Mouse (Mus musculus) hindbrain, embryonic 11.5 days (tissue): ENCODE measurements around the gene Smarcd2. TPM values are rescaled to one million over a fixed set of nuclear protein-coding genes. Genes with fewer than 3 reads are reported as not detected.

ENCODE experiments used
- ATAC-seq: fragments of 200-750 bp; cut with Nextera tagmentation; 2 replicates; pipeline ENCODE4 v1.8.0; 2017; ENCODE audit warnings: mild to moderate bottlenecking, moderate TSS enrichment, moderate library complexity; ENCODE audit not compliant: low FRiP score
- DNase-seq: peaks from one replicate; pipeline ENCODE4 v3.0.0-alpha.2; 2015; ENCODE audit warnings: low spot score
- H3K27ac ChIP-seq: fragments of 300-500 bp; sonication (generic); 2 replicates; pipeline ENCODE4 v1.5.1; 2014; ENCODE audit warnings: mild to moderate bottlenecking, low read depth, low read length
- H3K27me3 ChIP-seq: fragments of 300-500 bp; sonication (generic); 2 replicates; pipeline ENCODE4 v1.6.1; 2014; ENCODE audit warnings: mild to moderate bottlenecking, low read length, moderate library complexity, mixed read lengths; ENCODE audit not compliant: control insufficient read depth, insufficient read depth
- H3K36me3 ChIP-seq: fragments of 300-500 bp; sonication (generic); 2 replicates; pipeline ENCODE4 v1.6.1; 2014; ENCODE audit warnings: mild to moderate bottlenecking, low read length, moderate library complexity, mixed read lengths; ENCODE audit not compliant: control insufficient read depth, insufficient read depth
- H3K4me1 ChIP-seq: fragments of 300-500 bp; sonication (generic); replicated peaks from 2 replicates; pipeline ENCODE4 v1.6.1; 2014; ENCODE audit warnings: low read length, mixed read lengths; ENCODE audit not compliant: control insufficient read depth, insufficient read depth
- H3K4me2 ChIP-seq: fragments of 300-500 bp; sonication (generic); replicated peaks from 2 replicates; pipeline ENCODE4 v1.6.1; 2014; ENCODE audit warnings: mild to moderate bottlenecking, low read depth, low read length
- H3K4me3 ChIP-seq: fragments of 300-500 bp; sonication (generic); 2 replicates; pipeline ENCODE4 v1.5.1; 2014; ENCODE audit warnings: low read depth, low read length
- H3K9ac ChIP-seq: fragments of 300-500 bp; sonication (generic); 2 replicates; pipeline ENCODE4 v1.6.1; 2014; ENCODE audit warnings: low read depth, low read length
- H3K9me3 ChIP-seq: fragments of 300-500 bp; sonication (generic); 2 replicates; pipeline ENCODE4 v1.6.1; 2016; ENCODE audit warnings: low read length; ENCODE audit not compliant: control insufficient read depth
- WGBS: fragments of 180-500 bp; shearing (Covaris S2); extraction: QIAGEN DNeasy Blood & Tissue Kit; methylation state at CpG from one replicate; pipeline ENCODE4 v1.1.7; 2014; 5-methylcytosine and 5-hydroxymethylcytosine counted together
- polyA plus RNA-seq: library from polyadenylated mRNA; unstranded; fragments of >200 nt; fragmentation: Nextera tagmentation; extraction: Ambion mirVana; gene quantifications from 2 replicates; pipeline ENCODE4 v1.2.1, GENCODE M21; 2014

Smarcd2 gene
- polyA plus RNA-seq = 31.6 and 33.2 TPM in 2 replicates

GRCm38 (mm10) chr11:106272644-106273310 is at the start of gene Smarcd2:
Smarcd2 (minus strand) TSS chr11:106272972.
- under 1% methylated on average over 57 of the region's 72 CpGs for WGBS
- H3K36me3 ChIP-seq = no peaks in the 10 kb centered on the region
- no peaks in the 10 kb centered on the region for H3K27me3 ChIP-seq
- peak within 1 kb of the TSS; percentile 99 for H3K4me3 ChIP-seq
- no peaks in the 10 kb centered on the region for H3K9me3 ChIP-seq
- peak within 1 kb of the TSS; percentile 77 for H3K4me2 ChIP-seq
- peak within 1 kb of the TSS; percentile 92 for H3K27ac ChIP-seq
- peaks cover 17% of the 10 kb centered on the region for H3K4me1 ChIP-seq
- DNase-seq = peak; percentile 99
- peak within 1 kb of the TSS; percentile 97 for H3K9ac ChIP-seq
- ATAC-seq = peak; percentile 94

- Histone ChIP-seq H3K27ac (no peak overlapping the region), H3K36me3 (no peaks in the 10 kb centered on the region), H3K9ac (no peak overlapping the region), H3K4me2 (no peak overlapping the region), H3K9me3 (no peaks in the 10 kb centered on the region), H3K4me1 (no peaks in the 10 kb centered on the region), H3K4me3 (no peak overlapping the region), H3K27me3 (no peaks in the 10 kb centered on the region)
- ATAC-seq (no peak), DNase-seq (no peak)
- WGBS = 80% methylated on average over 21 of the region's 21 CpGs
These were observed 45.9 kb upstream of the Smarcd2 start for GRCm38 (mm10) chr11:106318406-106319366.

- 87% methylated on average over 7 of the region's 7 CpGs for WGBS
- Histone ChIP-seq H3K4me1 (no peaks in the 10 kb centered on the region), H3K9me3 (no peaks in the 10 kb centered on the region), H3K27ac (no peak overlapping the region), H3K4me3 (no peak overlapping the region), H3K9ac (no peak overlapping the region), H3K4me2 (no peak overlapping the region), H3K27me3 (no peaks in the 10 kb centered on the region), H3K36me3 (no peaks in the 10 kb centered on the region)
- ATAC-seq (no peak), DNase-seq (no peak)
These were observed 45.0 kb upstream of the Smarcd2 start for GRCm38 (mm10) chr11:106317801-106318200.

GRCm38 (mm10) chr11:106316416-106316815 is 43.6 kb upstream of the Smarcd2 start:
- no peak for ATAC-seq
- H3K9ac ChIP-seq = no peak overlapping the region
- no peaks in the 10 kb centered on the region for H3K27me3 ChIP-seq
- no peak for DNase-seq
- H3K27ac ChIP-seq = no peak overlapping the region
- WGBS = 73% methylated on average over 1 of the region's 1 CpGs
- no peak overlapping the region for H3K4me2 ChIP-seq
- H3K4me1 ChIP-seq = no peaks in the 10 kb centered on the region
- H3K4me3 ChIP-seq = no peak overlapping the region
- no peaks in the 10 kb centered on the region for H3K9me3 ChIP-seq
- H3K36me3 ChIP-seq = no peaks in the 10 kb centered on the region

- 75% methylated on average over 9 of the region's 9 CpGs for WGBS
- ATAC-seq = no peak
- no peak within 1 kb of the TSS for H3K27ac ChIP-seq
- H3K4me2 ChIP-seq = no peak within 1 kb of the TSS
- no peaks in the 10 kb centered on the region for H3K36me3 ChIP-seq
- no peak within 1 kb of the TSS for H3K9ac ChIP-seq
- H3K4me1 ChIP-seq = no peaks in the 10 kb centered on the region
- no peaks in the 10 kb centered on the region for H3K9me3 ChIP-seq
- H3K27me3 ChIP-seq = no peaks in the 10 kb centered on the region
- DNase-seq = no peak
- no peak within 1 kb of the TSS for H3K4me3 ChIP-seq
These were observed 41.6 kb upstream of the Smarcd2 start, which contains the start of gene Cd79b for GRCm38 (mm10) chr11:106314333-106314812. Cd79b (minus strand) TSS chr11:106314762.

DNA sequence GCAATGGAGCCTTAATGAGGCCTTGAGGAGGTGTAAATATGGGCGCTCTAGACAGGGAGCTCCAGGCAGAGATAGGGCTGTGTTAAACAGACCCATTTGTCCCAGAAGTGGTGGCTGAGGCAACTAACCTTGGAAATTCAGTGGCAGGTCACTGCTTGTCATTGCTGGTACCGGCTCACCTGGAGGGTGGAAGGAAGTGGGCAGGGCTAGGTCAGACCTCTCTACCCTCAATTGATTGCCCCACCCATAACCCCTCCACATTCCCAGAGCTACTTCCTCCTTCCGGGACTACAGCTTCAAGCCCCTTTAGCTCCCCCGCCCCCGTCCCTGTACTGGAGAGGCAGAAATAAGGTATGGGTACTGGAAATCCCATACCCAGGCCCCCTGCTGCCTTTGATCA is 40.8 kb upstream of the Smarcd2 start:
- H3K4me1 ChIP-seq = no peaks in the 10 kb centered on the region
- H3K36me3 ChIP-seq = no peaks in the 10 kb centered on the region
- DNase-seq (no peak), ATAC-seq (no peak)
- no peaks in the 10 kb centered on the region for H3K9me3 ChIP-seq
- no peaks in the 10 kb centered on the region for H3K27me3 ChIP-seq
- no peak overlapping the region for H3K4me3 ChIP-seq
- H3K27ac ChIP-seq = no peak overlapping the region
- H3K4me2 ChIP-seq = no peak overlapping the region
- H3K9ac ChIP-seq = no peak overlapping the region
- 66% methylated on average over 5 of the region's 5 CpGs for WGBS

DNA sequence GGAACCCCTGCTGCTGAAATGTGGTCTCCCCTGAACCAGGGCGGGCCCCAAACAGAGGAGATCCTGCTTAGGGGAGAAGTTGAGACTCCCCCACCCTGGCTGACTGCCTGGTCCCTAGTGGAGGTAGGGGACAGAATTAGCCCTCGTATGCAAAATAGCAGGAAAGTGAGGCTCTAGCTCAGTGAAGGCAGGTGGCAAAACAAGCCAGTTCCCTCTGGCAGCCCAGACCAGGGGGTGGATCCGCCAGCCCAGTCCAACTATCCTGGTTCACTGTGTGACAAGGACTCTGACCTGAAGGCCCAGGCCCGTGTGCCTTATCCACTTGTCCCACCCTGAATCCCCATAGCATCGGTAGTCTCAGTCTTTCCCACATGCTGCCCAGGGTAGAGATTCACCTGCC is 37.4 kb upstream of the Smarcd2 start:
- ATAC-seq (no peak), DNase-seq (no peak)
- H3K4me2 ChIP-seq = no peak overlapping the region
- H3K27ac ChIP-seq = no peak overlapping the region
- H3K9me3 ChIP-seq = no peaks in the 10 kb centered on the region
- no peak overlapping the region for H3K4me3 ChIP-seq
- H3K9ac ChIP-seq = no peak overlapping the region
- no peaks in the 10 kb centered on the region for H3K36me3 ChIP-seq
- no peaks in the 10 kb centered on the region for H3K4me1 ChIP-seq
- 78% methylated on average over 5 of the region's 5 CpGs for WGBS
- no peaks in the 10 kb centered on the region for H3K27me3 ChIP-seq

DNA sequence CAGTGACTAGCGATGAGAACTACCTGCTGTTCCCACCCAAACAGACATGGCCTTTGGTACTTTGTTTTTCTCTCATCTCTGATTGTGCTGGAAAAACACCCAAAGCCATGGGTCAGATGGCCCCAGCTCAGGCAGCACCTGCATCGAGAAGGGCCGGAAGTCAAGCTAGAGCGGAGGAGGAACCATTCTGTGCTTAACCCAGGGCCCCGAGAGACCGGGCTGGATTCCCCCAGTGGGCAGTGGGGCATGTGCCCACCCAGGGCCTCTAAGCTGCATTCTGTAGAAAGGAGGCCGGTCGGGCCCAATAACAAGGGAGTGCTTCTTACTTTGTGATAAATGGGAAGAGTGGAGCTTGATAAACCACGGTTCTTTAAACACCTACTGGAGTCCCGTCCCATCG is 35.4 kb upstream of the Smarcd2 start:
- Histone ChIP-seq H3K4me1 (no peaks in the 10 kb centered on the region), H3K36me3 (no peaks in the 10 kb centered on the region), H3K4me3 (no peak overlapping the region), H3K4me2 (no peak overlapping the region), H3K9me3 (no peaks in the 10 kb centered on the region), H3K27ac (no peak overlapping the region), H3K9ac (no peak overlapping the region), H3K27me3 (no peaks in the 10 kb centered on the region)
- no peak for DNase-seq
- ATAC-seq = no peak
- WGBS = 79% methylated on average over 11 of the region's 11 CpGs
